Mouse (Mus musculus) gastrocnemius, postnatal 4 days (tissue): ENCODE results near the gene 2810021J22Rik. TPM values are rescaled to one million over a fixed set of nuclear protein-coding genes. Genes with fewer than 3 reads are reported as not detected.

Experiments
- DNase-seq, 2 experiments: peaks; one replicate each; pipeline ENCODE4 v3.0.0; 2021 to 2022; ENCODE audit warnings: low spot score in 2 of 2, mixed read lengths in 2 of 2
- total RNA-seq, 2 experiments: library from RNA; stranded (reverse); gene quantifications; 2 replicates each; pipeline ENCODE4 v1.2.3; 2021

Gene 2810021J22Rik
- total RNA-seq, 2 experiments from 2014 or later, result 3.2 to 3.6 TPM

DNA sequence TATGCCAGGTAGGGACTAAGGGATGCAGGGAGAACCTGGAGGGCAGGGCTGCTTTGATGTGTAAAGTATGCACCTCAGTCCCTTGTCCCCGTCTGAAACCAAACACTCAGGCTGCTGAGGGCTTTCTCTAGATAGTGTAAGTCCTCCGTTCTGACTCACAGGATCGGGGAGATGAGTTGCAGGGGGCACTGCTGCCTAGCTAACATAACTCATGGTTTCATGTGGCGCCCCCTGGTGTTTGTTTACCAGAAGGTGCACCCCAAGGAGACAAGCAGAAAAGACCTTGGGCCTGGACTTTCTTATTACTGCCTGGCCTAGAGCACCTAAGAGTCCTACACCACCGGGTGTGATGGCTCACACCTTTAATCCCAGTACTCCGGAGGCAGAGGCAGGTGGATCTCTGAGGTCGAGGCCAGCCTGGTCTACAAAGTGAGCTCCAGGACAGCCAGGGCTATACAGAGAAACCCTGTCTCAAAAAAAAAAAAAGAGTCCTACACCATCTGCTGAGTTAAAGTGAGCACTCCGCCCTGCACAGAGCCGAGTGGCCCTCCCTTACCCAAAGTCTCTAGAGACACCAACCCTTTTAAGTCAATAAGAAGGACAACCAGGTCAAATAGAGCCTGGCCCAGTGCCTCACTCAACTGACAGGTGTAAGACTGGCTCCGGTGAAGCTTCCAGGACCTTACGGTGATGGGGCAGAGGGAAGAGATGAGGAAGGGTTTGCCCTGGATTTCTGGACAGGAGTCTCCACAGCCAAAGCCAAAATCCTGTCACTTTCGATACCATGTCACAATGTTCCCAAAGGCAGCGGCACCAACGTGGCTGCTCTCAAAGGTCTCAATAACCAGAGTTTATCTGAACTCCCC, 50.1 kb downstream of the 2810021J22Rik start:
- peak; percentile 24 to 43 for DNase-seq

DNA sequence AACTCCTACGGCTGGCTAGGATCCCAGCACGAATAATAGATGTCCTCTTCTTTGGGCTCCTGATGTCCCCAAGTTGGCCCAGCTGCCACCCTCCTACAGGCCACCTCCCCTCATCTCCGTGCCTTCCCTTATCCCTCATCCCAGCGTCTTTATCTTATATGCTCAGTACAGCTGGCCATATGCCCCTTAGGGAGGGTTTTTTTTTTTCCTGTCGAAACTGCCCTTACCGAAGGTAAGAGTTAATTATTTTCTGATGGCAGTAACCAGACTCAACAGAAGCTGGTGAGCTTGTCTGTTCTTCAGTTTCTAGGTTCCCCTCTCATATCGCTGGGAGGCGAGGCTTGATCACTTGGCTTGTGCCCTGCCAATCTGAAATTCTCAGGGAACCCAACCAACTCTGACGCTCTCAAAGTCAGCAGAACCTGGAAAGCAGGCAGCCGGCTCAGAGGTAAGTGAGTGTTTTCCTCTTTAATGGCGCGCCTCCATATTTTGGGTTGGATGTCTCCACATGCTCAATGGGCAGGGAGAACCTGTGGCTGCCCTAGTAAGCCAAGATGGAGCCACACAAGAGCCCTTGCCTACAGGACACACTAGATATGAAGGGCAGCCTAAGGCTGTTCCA, 50.8 kb downstream of the 2810021J22Rik start, which contains the start of gene Btnl10:
Gene Btnl10, plus strand, starts transcription at position 164 of the 622 bp plus-strand sequence.
- no peak for DNase-seq

DNA sequence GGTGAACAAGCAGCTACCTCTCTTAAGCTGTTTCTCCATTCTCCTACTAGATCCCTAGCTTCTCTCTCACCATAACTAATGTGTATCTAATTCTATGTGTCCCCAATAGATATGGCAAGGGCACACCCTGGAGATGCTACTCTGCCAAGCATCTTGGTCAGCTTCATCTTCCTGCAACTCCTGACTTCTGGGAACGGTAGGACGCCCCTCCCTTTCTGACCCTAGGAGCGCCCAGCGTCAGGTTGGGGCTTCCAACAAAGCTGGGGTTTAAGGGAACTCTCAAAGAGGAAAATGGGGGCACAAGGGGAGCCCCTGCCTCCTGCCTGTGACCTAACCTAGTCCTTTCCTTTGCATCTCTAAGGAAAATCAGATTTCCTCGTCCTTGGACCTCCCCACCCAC, 51.7 kb downstream of the 2810021J22Rik start:
- no peak for DNase-seq

DNA sequence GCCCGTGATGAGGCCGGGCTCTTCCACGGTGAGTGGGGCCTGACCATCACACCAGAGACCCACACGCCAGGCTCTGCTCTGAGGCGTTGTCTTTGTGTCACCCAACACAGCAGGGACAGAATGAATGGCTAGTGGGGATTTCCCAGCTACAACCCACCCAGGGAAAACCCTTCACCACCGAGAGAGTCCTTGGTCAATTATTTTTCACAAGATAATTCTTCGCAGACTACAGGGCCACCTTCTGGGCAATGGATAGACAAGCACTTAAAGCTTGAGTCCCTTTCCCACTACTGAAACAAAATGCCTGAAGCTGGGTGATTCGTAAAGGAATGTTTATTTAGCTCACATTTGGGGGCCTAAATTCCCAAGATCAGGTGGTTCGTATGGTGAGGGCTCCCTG, 55.4 kb downstream of the 2810021J22Rik start:
- DNase-seq, result no peak

DNA sequence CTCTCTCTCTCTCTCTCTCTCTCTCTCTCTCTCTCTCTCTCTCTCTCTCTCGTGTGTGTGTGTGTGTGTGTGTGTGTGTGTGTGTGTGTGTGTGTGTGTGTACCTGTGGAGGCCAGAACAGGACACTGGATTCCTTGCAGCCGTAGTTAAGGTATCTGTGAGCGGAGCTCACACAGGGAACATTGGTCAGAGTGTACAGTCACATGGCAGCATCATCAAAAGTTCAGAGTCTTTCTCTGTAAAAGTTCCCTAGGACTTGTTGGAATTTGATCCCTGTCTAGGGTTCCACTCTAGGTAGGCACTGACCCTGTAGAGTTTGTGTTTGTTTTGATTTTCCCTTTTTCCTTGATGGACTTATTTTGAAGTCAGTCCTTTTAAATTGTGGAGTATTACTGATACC, 59.6 kb downstream of the 2810021J22Rik start:
- DNase-seq, result no peak

DNA sequence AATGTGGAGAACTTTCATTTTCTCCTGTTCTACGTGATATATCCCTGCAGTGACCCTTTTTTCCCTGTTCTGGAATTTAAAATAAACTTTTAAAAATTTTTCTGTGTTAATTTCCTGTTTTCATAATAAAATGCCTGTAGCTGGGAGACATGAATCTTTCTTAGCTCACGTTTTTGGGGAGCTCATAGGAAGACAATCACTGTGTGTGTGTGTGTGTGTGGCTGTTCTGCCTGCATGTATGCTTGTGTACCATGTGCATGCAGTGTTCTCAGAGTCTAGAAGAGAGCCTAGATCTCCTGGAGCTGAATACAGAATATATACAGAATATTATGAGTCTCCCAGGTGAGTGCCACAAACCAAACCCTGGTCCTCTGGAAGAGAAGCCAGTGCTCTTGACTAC, 60.0 kb downstream of the 2810021J22Rik start:
- no peak for DNase-seq

DNA sequence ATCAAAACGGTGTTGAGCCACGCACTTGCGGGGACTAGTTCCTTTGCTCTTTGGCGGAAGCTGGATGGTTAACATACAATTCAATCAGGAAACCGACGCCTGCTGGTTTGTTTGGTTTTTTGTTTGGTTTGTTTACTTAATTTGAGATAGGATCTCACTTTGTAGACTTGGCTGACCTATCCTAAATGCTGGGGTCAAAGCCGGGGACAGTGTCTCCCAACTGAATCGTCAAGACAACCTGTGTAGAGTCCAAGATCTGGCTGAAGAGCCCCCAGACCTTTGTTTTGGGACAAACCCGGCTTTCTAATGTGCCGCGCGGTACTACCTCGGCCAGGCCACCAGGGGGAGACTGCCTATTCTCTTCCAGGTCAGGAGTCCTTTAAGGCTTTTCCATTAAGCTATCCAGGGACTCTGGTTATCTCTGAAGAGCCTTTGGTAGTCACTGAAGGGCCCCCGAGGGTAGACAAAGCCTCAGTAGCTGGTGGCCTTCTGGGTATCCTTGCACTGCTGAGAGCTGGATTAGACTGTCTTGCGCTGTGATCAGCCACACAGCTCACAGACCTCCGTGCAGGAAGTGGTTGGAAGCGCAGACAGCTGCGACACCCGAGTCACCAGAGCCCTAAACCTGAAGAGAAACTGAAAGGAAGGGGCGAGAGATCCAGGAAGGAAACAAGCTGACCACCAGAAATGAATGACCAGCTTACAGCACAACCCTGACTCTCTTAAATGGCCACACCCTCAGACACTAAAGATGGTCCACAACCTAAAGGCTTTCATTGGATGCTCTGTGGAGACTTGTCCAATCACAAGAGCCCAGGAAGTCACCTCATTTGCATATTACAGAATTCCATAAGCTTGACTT, 61.0 kb downstream of the 2810021J22Rik start:
- DNase-seq, result peak in 1 of 2 experiments; percentile 47

DNA sequence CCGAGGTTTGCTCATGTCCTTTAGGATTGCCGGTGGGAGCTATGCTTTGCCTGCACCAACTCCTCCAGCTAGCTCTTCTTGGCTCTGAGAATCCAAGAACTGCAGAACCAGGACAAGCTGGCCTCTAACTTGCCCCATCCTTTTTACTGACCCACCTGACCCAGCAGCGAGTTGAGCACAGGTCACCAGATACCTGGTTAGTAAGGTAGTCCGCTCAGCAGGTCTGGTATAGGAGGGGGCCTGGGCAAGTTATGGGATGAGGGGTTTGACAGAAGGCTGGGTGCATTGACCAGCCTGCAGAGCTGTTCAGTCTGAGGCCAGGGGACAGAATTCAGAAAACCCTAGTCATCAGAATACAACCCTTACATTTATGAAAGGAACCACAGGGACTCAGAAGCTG, 62.0 kb downstream of the 2810021J22Rik start:
- no peak for DNase-seq

DNA sequence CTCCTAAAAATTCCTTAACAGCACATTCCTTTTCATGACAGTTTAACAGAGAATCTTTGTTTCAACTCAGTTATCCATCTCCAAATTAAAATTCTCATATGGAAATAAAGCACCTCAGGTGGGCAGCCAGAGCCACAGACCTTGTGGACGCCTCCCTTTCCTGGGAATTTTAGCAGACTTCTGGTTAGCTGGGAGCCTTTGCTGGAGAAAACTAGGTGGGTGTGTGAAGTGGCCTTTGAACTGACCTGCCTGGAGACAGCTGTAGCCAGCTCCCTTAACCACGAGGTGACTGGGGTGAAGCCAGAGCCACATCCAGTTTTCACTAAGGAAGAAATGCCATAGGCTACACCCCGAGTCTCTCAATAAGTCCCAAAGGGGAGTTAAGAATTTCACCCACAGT, 62.6 kb downstream of the 2810021J22Rik start:
- no peak for DNase-seq

DNA sequence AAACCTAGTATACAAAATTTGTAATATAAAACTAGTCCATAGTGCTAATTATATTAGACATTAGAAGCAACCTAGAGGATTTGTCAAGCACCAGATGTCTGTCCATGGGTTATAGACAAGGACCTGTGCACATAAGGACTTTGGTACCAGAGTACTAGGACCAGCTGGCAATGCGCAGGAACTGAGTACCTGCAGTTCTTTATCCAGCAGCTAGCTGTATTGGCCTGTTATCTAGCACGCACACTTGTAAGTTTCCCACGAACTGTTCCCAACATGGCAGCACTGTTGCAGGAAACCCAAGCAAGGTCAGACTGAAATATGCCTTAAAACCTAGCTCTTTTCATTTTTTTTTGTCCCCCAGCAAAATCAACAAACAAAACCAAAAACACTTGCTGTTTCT, 63.2 kb downstream of the 2810021J22Rik start:
- DNase-seq, result no peak

DNA sequence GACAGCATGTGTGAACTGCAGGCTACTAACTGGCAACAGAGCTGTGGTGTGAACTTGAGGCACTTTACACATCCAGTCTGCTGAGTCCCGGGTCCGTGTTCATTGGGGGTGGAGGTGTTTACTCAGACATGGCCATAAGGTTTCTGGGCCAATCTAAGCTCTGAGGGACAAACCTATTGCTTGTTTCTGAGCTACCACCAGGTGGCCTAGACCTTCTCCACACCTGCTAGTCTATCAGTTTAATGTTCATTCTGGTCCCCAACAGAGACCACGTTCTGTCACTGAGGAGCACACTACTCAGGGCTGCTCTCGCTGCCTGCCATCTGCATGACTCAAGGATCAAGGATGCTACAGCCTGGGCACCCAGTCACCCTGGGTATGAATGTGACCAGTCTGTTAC, 64.6 kb downstream of the 2810021J22Rik start:
- DNase-seq, result no peak

Other genes starting within 250 kb of the 2810021J22Rik start
- not detected for gene Olfr323, start 236.7 kb upstream of the 2810021J22Rik start, total RNA-seq
- under 1 TPM in 1 of 2 experiments, not detected in 1; 0.13 TPM for gene Trim58, start 226.8 kb upstream of the 2810021J22Rik start, total RNA-seq
- not detected for gene Olfr322, start 208.4 kb upstream of the 2810021J22Rik start, total RNA-seq
- gene Olfr320, start 186.1 kb upstream of the 2810021J22Rik start, total RNA-seq, result not detected
- not detected for gene Olfr319, start 168.1 kb upstream of the 2810021J22Rik start, total RNA-seq
- not detected for gene Olfr318, start 143.2 kb upstream of the 2810021J22Rik start, total RNA-seq
- gene Olfr317, start 128.0 kb upstream of the 2810021J22Rik start, total RNA-seq, result not detected
- not detected for gene Olfr316, start 114.5 kb upstream of the 2810021J22Rik start, total RNA-seq
- not detected for gene Olfr315, start 94.0 kb upstream of the 2810021J22Rik start, total RNA-seq
- not detected for gene Olfr314, start 84.3 kb upstream of the 2810021J22Rik start, total RNA-seq
- under 1 TPM in 1 of 2 experiments, not detected in 1; 0.52 TPM for gene Fam183b, start 65.3 kb upstream of the 2810021J22Rik start, total RNA-seq
- gene Olfr313, start 52.2 kb upstream of the 2810021J22Rik start, total RNA-seq, result not detected
- gene Olfr312, start 38.0 kb upstream of the 2810021J22Rik start, total RNA-seq, result not detected
- gene Olfr311, start 28.0 kb upstream of the 2810021J22Rik start, total RNA-seq, result not detected
- gene Gm12258, start 20.1 kb upstream of the 2810021J22Rik start, total RNA-seq, result 1 to 10 TPM; 3.7 to 4.5 TPM
- gene Zfp39, start 37.0 kb downstream of the 2810021J22Rik start, total RNA-seq, result 1 to 10 TPM; 6.9 to 8.1 TPM
- under 1 TPM in 1 of 2 experiments, not detected in 1; 0.18 TPM for gene Btnl10, start 50.7 kb downstream of the 2810021J22Rik start, total RNA-seq
- 100 to 1,000 TPM; 161 to 162 TPM for gene Rnf187, start 71.7 kb downstream of the 2810021J22Rik start, total RNA-seq
- 10 to 100 TPM in 1 of 2 experiments, 1 to 10 TPM in 1; 9.8 to 17.0 TPM for gene Hist3h2ba, start 81.7 kb downstream of the 2810021J22Rik start, total RNA-seq
- 10 to 100 TPM; 37.1 to 42.7 TPM for gene Hist3h2a, start 87.5 kb downstream of the 2810021J22Rik start, total RNA-seq
- gene Trim17, start 87.5 kb downstream of the 2810021J22Rik start, total RNA-seq, result under 1 TPM; 0.23 to 0.29 TPM
- gene Trim11, start 110.9 kb downstream of the 2810021J22Rik start, total RNA-seq, result 10 to 100 TPM; 16.7 to 19.6 TPM